20 mouse cellular contexts compared by ENCODE assay signal in the genomic region with DNA sequence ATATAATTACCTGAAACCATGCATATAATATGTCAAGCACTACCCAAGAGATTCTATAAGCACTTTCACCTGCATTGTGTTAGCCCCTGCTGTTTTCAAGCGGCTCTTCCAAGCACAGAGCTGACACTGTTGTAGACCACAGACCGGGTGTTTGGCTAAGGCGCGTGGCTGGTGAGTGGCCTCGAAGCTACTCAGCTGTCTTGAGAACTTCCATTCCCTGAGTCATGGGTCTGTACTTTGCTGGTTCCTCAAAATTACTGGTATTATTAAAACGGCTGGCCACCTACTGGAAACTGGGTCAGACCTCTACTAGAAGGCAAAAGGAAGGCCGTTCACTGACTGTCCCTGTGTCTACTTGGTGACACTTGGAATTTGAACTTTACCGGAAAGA. TPM values are rescaled to one million over a fixed set of nuclear protein-coding genes. Genes with fewer than 3 reads are reported as not detected.
DNase-seq lines count a peak whose midpoint lies in the region; ATAC-seq and TF ChIP-seq lines count a peak whose summit lies in the region.
"Had no signal": no experiment of that assay in that cellular context is flagged by ENCODE, and none has a peak within 500 bp of the region (broad histone marks: within the 10 kb centered on the region; RNA-seq: fewer than 3 reads in every experiment).

No protein-coding gene starts in this region.

- TF ChIP-seq CTCF in heart, adult 2 months (IDR thresholded peaks at IDR 0.05), result no peak

- no peaks in the 10 kb centered on the region for H3K36me3 ChIP-seq in heart, adult 2 months (ENCODE audit: control insufficient read depth, insufficient read depth, low read length)
- no peaks in the 10 kb centered on the region for H3K36me3 ChIP-seq in embryonic facial prominence, embryonic 12.5 days
- H3K36me3 ChIP-seq: hindbrain, embryonic 15.5 days; neural tube, embryonic 12.5 days had no signal

- ATAC-seq in embryonic facial prominence, embryonic 12.5 days (ENCODE audit: insufficient number of reproducible peaks, insufficient read depth, low FRiP score, low TSS enrichment), result no peak
- ATAC-seq in megakaryocyte, adult 5-6 weeks (ENCODE audit: poor library complexity, severe bottlenecking), result peak; percentile 30
- ATAC-seq in monocyte, adult 5-6 weeks (replicated peaks; ENCODE audit: insufficient number of reproducible peaks, low FRiP score, low TSS enrichment, poor library complexity, severe bottlenecking), result no peak
- ATAC-seq: forebrain, postnatal 0 days; intestine, embryonic 16.5 days had no signal

- no peak overlapping the region for H3K4me2 ChIP-seq in embryonic facial prominence, embryonic 12.5 days (replicated peaks)
- H3K4me2 ChIP-seq: hindbrain, embryonic 15.5 days; neural tube, embryonic 12.5 days had no signal

- intact Hi-C loops in heart, adult 2 months (cut with DNase I), result no loop called here
- intact Hi-C loops in heart, postnatal 25 days (cut with DNase I), result no loop called here

- H3K27ac ChIP-seq in heart, adult 2 months, result peak overlapping the region; percentile 43
- peak overlapping the region; percentile 71; the same call in 1 of the 2 replicates for H3K27ac ChIP-seq in embryonic facial prominence, embryonic 12.5 days
- H3K27ac ChIP-seq: hindbrain, embryonic 15.5 days; neural tube, embryonic 12.5 days had no signal

- no peak for TF ChIP-seq POLR2A in heart, adult 2 months (IDR thresholded peaks at IDR 0.05; ENCODE audit: insufficient read depth, low read depth, low read length)

- 66% methylated on average over 8 of the region's 8 CpGs for WGBS in heart, adult 2 months
- 49% methylated on average over 8 of the region's 8 CpGs for WGBS in embryonic facial prominence, embryonic 12.5 days

- no peak overlapping the region for H3K4me3 ChIP-seq in heart, adult 2 months
- no peak overlapping the region for H3K4me3 ChIP-seq in embryonic facial prominence, embryonic 12.5 days
- H3K4me3 ChIP-seq: hindbrain, embryonic 15.5 days; neural tube, embryonic 12.5 days had no signal

- H3K27me3 ChIP-seq in heart, adult 2 months (ENCODE audit: control insufficient read depth, insufficient read depth, low read length), result no peaks in the 10 kb centered on the region
- H3K27me3 ChIP-seq in embryonic facial prominence, embryonic 12.5 days, result no peaks in the 10 kb centered on the region
- H3K27me3 ChIP-seq: hindbrain, embryonic 15.5 days; neural tube, embryonic 12.5 days had no signal

- 0 out of 2 replicates have a peak, but pooled peaks cover 1% of the 10 kb centered on the region for H3K4me1 ChIP-seq in heart, adult 2 months (ENCODE audit: control insufficient read depth, insufficient read depth, low read length)
- peaks cover 15% of the 10 kb centered on the region; the same call in 1 of the 2 replicates for H3K4me1 ChIP-seq in embryonic facial prominence, embryonic 12.5 days
- H3K4me1 ChIP-seq: hindbrain, embryonic 15.5 days; neural tube, embryonic 12.5 days had no signal

- DNase-seq in heart, adult 2 months, result no peak
- no peak for DNase-seq in heart, postnatal 25 days (ENCODE audit: low spot score)
- peak; percentile 27 to 29 for DNase-seq in right cerebral cortex, postnatal 10 days (ENCODE audit: low spot score in 2 of 2)
- DNase-seq in right cerebral cortex, adult 2 months (ENCODE audit: low spot score in 2 of 2), result no peak
- no peak for DNase-seq in retina, embryonic 14.5 days (ENCODE audit: low spot score)
- DNase-seq: cerebellum, adult 9-11 months; forebrain, postnatal 0 days; kidney, postnatal 36 days; layer of hippocampus, adult 9-11 months; lung, adult 2 months; right cerebral cortex, postnatal 4 days; thymus, adult 18-20 months had no signal

- no peak overlapping the region for H3K9ac ChIP-seq in heart, adult 2 months (ENCODE audit: low read depth, low read length)
- H3K9ac ChIP-seq in embryonic facial prominence, embryonic 12.5 days, result no peak overlapping the region
- H3K9ac ChIP-seq: forebrain, postnatal 0 days; hindbrain, embryonic 15.5 days; neural tube, embryonic 12.5 days had no signal

- no peak for TF ChIP-seq EP300 in heart, adult 2 months (IDR thresholded peaks at IDR 0.05; ENCODE audit: insufficient read depth, low read depth, low read length)

- no peaks in the 10 kb centered on the region for H3K9me3 ChIP-seq in embryonic facial prominence, embryonic 12.5 days
- H3K9me3 ChIP-seq: hindbrain, embryonic 15.5 days; neural tube, embryonic 12.5 days had no signal

- H3K79me2 ChIP-seq in heart, adult 2 months (replicated peaks; ENCODE audit: control insufficient read depth, insufficient read depth, low read length), result no peaks in the 10 kb centered on the region; the same call in 1 of the 2 replicates

RNA-seq across cellular contexts. Expression of a gene that starts 4.5 kb away (rescaled TPM):
- total RNA-seq in heart, adult 2 months (2021), result 10 to 100 TPM; 18.0 to 20.4 TPM
- polyA plus RNA-seq in heart, adult 2 months (2012; rRNA removed), result 8.3 and 14.8 TPM in 2 replicates
- total RNA-seq in heart, postnatal 25 days (2021), result 10 to 100 TPM; 22.6 to 23.6 TPM
- 42.2 and 44.6 TPM in 2 replicates for polyA plus RNA-seq in embryonic facial prominence, embryonic 12.5 days (2016; fragmentation: Nextera tagmentation; extraction: Ambion mirVana)
- 61.3 and 66.5 TPM in 2 replicates for total RNA-seq in megakaryocyte, adult 5-6 weeks (2015)
- total RNA-seq in megakaryocyte, adult 5-6 weeks (2017), result 64.9 and 75.6 TPM in 2 replicates
- total RNA-seq in monocyte, adult 5-6 weeks (2017), result 88.0 to 99.7 TPM (median 95.7 TPM) in 3 replicates

RNA-seq across cellular contexts. Expression of a gene that starts 40.6 kb away (rescaled TPM):
- 10 to 100 TPM; 14.2 to 17.6 TPM for total RNA-seq in heart, adult 2 months (2021)
- polyA plus RNA-seq in heart, adult 2 months (2012; rRNA removed), result 19.6 and 35.9 TPM in 2 replicates
- 10 to 100 TPM; 18.4 to 22.7 TPM for total RNA-seq in heart, postnatal 25 days (2021)
- polyA plus RNA-seq in embryonic facial prominence, embryonic 12.5 days (2016; fragmentation: Nextera tagmentation; extraction: Ambion mirVana), result 2.3 TPM in 2 replicates
- total RNA-seq in megakaryocyte, adult 5-6 weeks (2015), result not detected in 2 replicates
- total RNA-seq in megakaryocyte, adult 5-6 weeks (2017), result not detected in 2 replicates
- not detected in 3 replicates for total RNA-seq in monocyte, adult 5-6 weeks (2017)
- total RNA-seq: liver, adult 2 months; midbrain, postnatal 0 days had no signal
- polyA plus RNA-seq: intestine, embryonic 16.5 days; liver, adult 2 months had no signal

Comparison
In these comparisons a context has a peak if more than half of its experiments do, and no peak if none do; other contexts are left out.
1. DNase-seq: peak in right cerebral cortex, postnatal 10 days (2 of 2); none in heart, adult 2 months (0 of 2), heart, postnatal 25 days (single experiment), right cerebral cortex, adult 2 months (0 of 2) and retina, embryonic 14.5 days (single experiment).
2. RNA of a gene that starts 40.6 kb away (total RNA-seq): 18.4 to 22.7 TPM in heart, postnatal 25 days and 14.2 to 17.6 TPM in heart, adult 2 months; not detected in megakaryocyte, adult 5-6 weeks and not detected in monocyte, adult 5-6 weeks; every median in the first group is over 10 times any median in the second.